Mouse (Mus musculus): ENCODE measurements around the gene Agps. TPM values are rescaled to one million over a fixed set of nuclear protein-coding genes. Genes with fewer than 3 reads are reported as not detected.

The Agps gene
- 44.5 and 46.6 TPM in 2 replicates for polyA plus RNA-seq (2016; fragmentation: Nextera tagmentation; extraction: Ambion mirVana)

DNA sequence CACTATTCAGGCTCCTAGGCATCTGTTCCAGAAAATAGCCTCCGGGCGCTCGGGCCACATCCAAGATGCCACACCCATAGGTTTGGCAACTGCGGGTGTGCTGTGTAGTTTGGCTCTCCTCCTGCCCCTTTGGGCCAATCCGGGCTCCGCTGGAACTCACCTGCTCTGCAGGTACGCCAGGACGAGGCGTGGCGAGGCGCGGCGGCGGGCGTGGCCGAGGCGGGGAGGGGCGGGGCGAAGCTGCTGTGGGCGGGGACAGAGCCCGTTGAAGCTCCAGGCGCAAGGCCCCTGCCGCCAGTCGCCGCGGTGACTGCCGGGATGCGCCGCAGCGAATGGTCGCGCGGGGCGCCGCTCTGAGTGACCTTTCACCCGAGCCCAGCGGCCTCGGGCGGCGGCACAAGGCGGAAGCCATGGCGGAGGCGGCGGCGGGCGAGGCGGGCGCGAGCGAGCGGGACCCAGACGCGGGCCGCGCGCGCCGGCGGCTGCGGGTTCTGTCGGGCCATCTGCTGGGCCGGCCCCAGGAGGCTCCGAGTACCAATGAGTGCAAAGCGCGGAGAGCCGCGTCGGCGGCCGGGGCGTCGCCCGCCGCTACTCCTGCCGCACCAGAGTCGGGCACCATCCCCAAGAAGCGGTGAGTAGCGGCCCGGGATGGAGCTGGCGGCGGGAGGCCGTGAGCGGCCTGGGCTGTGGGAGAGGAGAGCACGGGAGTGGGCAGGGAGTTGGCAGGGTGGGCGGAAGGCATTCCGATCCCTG is at the start of gene Agps:
TSS of gene Agps (plus strand) at position 297 of the 753 bp plus-strand sequence.
- Histone ChIP-seq H3K4me3 (peak within 1 kb of the TSS; percentile 83), H3K4me1 (peaks cover 25% of the 10 kb centered on the region), H3K27ac (peak within 1 kb of the TSS; percentile 97), H3K36me3 (peaks cover 3% of the 10 kb centered on the region), H3K27me3 (ENCODE audit: low read depth, poor library complexity, severe bottlenecking) (no peaks in the 10 kb centered on the region), H3K9me3 (replicated peaks) (no peaks in the 10 kb centered on the region)
- WGBS: under 1% methylated on average over 70 of the region's 86 CpGs
- DNase-seq (ENCODE audit: low spot score): peak; percentile 95

- DNase-seq (ENCODE audit: low spot score): peak; percentile 70
- WGBS: 21% methylated on average over 6 of the region's 6 CpGs
- Histone ChIP-seq H3K4me1 (peaks cover 38% of the 10 kb centered on the region), H3K4me3 (no peak overlapping the region), H3K27me3 (ENCODE audit: low read depth, poor library complexity, severe bottlenecking) (peaks cover 5% of the 10 kb centered on the region; the same call in 1 of the 2 replicates), H3K9me3 (replicated peaks) (no peaks in the 10 kb centered on the region), H3K36me3 (no peaks in the 10 kb centered on the region), H3K27ac (no peak overlapping the region)
These were observed 45.9 kb upstream of the Agps start for GRCm38 (mm10) chr2:75786075-75786474.

DNA sequence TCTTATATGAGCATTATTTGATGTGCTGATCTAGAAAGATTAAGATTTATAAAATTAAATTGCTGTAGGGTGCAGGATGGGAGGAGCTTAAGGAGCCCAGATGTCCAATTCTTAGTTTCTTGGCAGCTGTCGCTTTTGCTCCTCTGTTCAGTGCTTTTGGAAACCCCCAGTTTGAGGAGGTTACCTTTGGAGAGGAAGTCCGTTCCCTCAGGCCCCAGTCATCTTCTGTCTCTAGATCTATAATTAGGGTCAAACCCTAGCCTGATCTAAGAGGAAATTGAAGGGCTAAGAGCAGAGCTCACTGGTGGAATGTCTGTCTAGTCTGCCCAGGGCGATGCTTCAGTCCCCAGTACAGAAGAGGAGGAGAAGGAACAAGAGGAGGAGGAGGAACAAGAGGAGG is 43.5 kb upstream of the Agps start:
- peaks cover 5% of the 10 kb centered on the region; the same call in 1 of the 2 replicates for H3K27me3 ChIP-seq (ENCODE audit: low read depth, poor library complexity, severe bottlenecking)
- H3K9me3 ChIP-seq (replicated peaks): no peaks in the 10 kb centered on the region
- WGBS: 68% methylated on average over 3 of the region's 3 CpGs

GRCm38 (mm10) chr2:75789959-75790523 is 41.9 kb upstream of the Agps start:
- Histone ChIP-seq H3K4me3 (no peak overlapping the region), H3K9me3 (replicated peaks) (no peaks in the 10 kb centered on the region), H3K27ac (no peak overlapping the region), H3K27me3 (ENCODE audit: low read depth, poor library complexity, severe bottlenecking) (peaks cover 5% of the 10 kb centered on the region; the same call in 1 of the 2 replicates), H3K4me1 (peaks cover 47% of the 10 kb centered on the region), H3K36me3 (no peaks in the 10 kb centered on the region)
- peak; percentile 53 for DNase-seq (ENCODE audit: low spot score)
- WGBS: 16% methylated on average over 14 of the region's 14 CpGs

More for the DNA sequence above, 43.5 kb upstream of the Agps start:
- H3K36me3 ChIP-seq: no peaks in the 10 kb centered on the region
- no peak overlapping the region for H3K4me3 ChIP-seq
- DNase-seq (ENCODE audit: low spot score): no peak
- peaks cover 44% of the 10 kb centered on the region for H3K4me1 ChIP-seq
- 0 out of 2 replicates have a peak overlapping the region, but pooled peaks have one; percentile 9 for H3K27ac ChIP-seq

- H3K4me3 ChIP-seq: no peak overlapping the region
- peaks cover 5% of the 10 kb centered on the region; the same call in 1 of the 2 replicates for H3K27me3 ChIP-seq (ENCODE audit: low read depth, poor library complexity, severe bottlenecking)
- peak overlapping the region; percentile 74 for H3K27ac ChIP-seq
- WGBS: 67% methylated on average over 18 of the region's 18 CpGs
- peaks cover 49% of the 10 kb centered on the region for H3K4me1 ChIP-seq
- no peaks in the 10 kb centered on the region for H3K9me3 ChIP-seq (replicated peaks)
- no peaks in the 10 kb centered on the region for H3K36me3 ChIP-seq
- no peak for DNase-seq (ENCODE audit: low spot score)
These were observed 40.2 kb upstream of the Agps start for GRCm38 (mm10) chr2:75791561-75792308.

DNA sequence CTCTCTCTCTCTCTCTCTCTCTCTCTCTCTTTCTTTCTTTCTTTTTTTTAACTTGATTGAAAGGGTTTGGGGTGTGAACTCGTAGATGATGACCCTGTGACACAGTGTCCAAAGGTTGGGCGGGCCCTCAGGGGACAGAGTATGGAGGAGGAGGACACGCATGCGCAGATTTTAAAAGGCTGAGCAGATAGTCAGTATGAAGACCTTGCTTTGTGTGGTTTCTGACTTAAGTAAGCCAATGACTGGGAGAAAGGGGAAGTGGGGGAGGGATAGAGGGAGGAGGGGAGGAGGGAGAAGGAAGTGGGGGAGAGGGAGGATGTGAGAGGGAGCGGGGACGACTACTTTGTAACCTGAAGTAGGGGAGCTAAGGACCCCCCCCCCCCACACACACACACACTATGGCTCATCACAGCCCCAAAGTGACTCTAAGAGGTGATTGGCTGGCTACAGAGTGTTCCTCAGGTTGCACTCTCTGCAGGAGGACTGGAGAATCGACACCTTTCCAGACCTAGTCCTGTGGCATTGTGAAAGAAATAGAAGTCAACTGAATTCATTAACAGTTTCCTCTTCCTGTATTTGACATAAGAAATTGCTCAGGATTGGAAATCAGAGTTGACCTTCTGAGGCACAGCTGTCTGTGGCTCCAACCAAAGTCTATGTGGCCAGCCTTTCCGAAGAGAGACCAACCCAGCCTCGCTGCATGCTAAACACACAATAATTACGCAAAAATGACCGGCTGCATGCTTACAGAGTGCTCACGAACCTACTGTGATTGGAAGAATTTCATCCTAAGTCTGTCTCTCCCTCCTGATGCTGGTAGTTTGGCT is 39.4 kb upstream of the Agps start:
- Histone ChIP-seq H3K27me3 (ENCODE audit: low read depth, poor library complexity, severe bottlenecking) (peaks cover 5% of the 10 kb centered on the region; the same call in 1 of the 2 replicates), H3K36me3 (no peaks in the 10 kb centered on the region), H3K27ac (peak overlapping the region; percentile 74), H3K4me3 (no peak overlapping the region), H3K9me3 (replicated peaks) (no peaks in the 10 kb centered on the region), H3K4me1 (peaks cover 49% of the 10 kb centered on the region)
- WGBS: 57% methylated on average over 12 of the region's 12 CpGs
- no peak for DNase-seq (ENCODE audit: low spot score)

DNA sequence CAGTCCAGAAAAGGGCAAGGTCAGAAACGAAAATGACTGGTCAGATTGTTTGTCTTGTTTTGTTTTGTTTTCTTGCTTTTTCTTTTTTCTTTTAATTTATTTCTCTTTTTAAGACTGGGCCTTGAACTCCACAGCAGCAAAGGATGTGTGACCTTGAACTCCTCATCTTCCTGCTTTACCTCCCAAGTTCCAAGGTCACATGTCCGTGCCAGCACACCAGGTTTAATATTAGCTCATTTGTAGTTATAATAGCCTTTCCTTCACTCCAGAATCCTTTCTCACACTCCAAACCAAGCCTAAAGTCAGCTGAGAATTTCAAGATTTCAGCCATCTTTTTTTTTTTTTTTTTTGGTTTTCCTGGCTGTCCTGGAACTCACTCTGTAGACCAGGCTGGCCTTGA is 35.8 kb upstream of the Agps start:
- H3K9me3 ChIP-seq (replicated peaks): no peaks in the 10 kb centered on the region
- H3K4me3 ChIP-seq: no peak overlapping the region
- peaks cover 27% of the 10 kb centered on the region for H3K4me1 ChIP-seq

DNA sequence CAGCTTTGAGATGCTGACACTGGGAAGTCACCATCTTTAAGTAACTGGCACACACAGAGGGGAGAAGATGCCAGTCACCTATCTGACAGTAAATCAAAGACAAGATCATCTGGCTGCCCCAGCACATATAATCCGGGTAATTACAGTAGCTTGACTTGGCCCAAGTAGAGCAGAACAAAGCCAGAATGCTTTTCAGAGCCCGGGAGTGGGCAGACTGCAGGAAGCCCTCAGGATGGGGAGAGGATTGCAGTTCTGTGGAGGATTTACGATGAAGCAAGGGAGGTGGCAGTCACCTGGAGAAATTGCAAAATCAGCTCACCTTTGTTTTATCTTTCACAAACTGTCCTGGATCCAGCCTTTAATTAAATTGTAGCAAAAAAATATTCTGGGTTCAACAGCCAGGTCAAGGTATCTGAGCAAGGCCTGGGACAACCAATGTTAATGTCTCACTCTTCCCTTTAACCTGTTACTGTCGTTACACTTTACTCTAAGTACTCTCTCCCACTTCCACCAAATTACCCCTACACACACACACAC is 33.5 kb upstream of the Agps start:
- 63% methylated on average over 4 of the region's 4 CpGs for WGBS
- DNase-seq (ENCODE audit: low spot score): no peak
- peaks cover 15% of the 10 kb centered on the region for H3K4me1 ChIP-seq
- no peak overlapping the region for H3K27ac ChIP-seq
- H3K27me3 ChIP-seq (ENCODE audit: low read depth, poor library complexity, severe bottlenecking): no peaks in the 10 kb centered on the region
- H3K4me3 ChIP-seq: no peak overlapping the region
- no peaks in the 10 kb centered on the region for H3K9me3 ChIP-seq (replicated peaks)
- no peaks in the 10 kb centered on the region for H3K36me3 ChIP-seq

More for the DNA sequence above, 35.8 kb upstream of the Agps start:
- H3K27ac ChIP-seq: no peak overlapping the region
- H3K27me3 ChIP-seq (ENCODE audit: low read depth, poor library complexity, severe bottlenecking): no peaks in the 10 kb centered on the region
- H3K36me3 ChIP-seq: no peaks in the 10 kb centered on the region
- 85% methylated on average over 2 of the region's 2 CpGs for WGBS
- no peak for DNase-seq (ENCODE audit: low spot score)

GRCm38 (mm10) chr2:75805767-75806166 is 26.2 kb upstream of the Agps start:
- 91% methylated on average over 6 of the region's 6 CpGs for WGBS

DNA sequence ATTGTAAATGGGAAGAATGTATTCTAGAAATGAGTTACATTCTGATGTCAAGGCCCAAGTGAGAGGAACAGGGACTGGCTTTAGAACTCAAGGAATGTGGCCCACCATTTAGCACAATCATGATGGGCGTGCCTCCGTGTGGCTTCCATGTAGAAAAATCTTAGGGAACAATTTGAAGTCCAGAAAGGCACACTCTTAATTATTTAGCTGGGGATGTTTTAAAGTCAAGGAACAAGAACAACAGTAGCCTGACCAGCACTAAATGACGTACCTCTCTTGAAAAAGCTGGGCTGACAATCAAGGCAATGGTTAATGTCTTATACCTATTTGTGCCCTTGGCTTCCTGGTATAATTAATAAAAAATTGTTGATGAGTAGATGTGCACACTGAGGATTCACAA is 25.1 kb upstream of the Agps start:
- no peak overlapping the region for H3K4me3 ChIP-seq
- no peaks in the 10 kb centered on the region for H3K36me3 ChIP-seq
- H3K4me1 ChIP-seq: no peaks in the 10 kb centered on the region
- no peaks in the 10 kb centered on the region for H3K27me3 ChIP-seq (ENCODE audit: low read depth, poor library complexity, severe bottlenecking)
- no peak for DNase-seq (ENCODE audit: low spot score)
- H3K9me3 ChIP-seq (replicated peaks): no peaks in the 10 kb centered on the region
- WGBS: 94% methylated on average over 3 of the region's 3 CpGs
- H3K27ac ChIP-seq: no peak overlapping the region

More at GRCm38 (mm10) chr2:75805767-75806166, 26.2 kb upstream of the Agps start:
- Histone ChIP-seq H3K4me1 (no peaks in the 10 kb centered on the region), H3K9me3 (replicated peaks) (no peaks in the 10 kb centered on the region), H3K36me3 (no peaks in the 10 kb centered on the region), H3K27me3 (ENCODE audit: low read depth, poor library complexity, severe bottlenecking) (no peaks in the 10 kb centered on the region), H3K4me3 (no peak overlapping the region), H3K27ac (no peak overlapping the region)
- DNase-seq (ENCODE audit: low spot score): no peak

GRCm38 (mm10) chr2:75807460-75807859 is 24.5 kb upstream of the Agps start:
- H3K4me3 ChIP-seq: no peak overlapping the region
- no peak overlapping the region for H3K27ac ChIP-seq
- no peaks in the 10 kb centered on the region for H3K4me1 ChIP-seq
- 95% methylated on average over 5 of the region's 5 CpGs for WGBS
- no peaks in the 10 kb centered on the region for H3K9me3 ChIP-seq (replicated peaks)
- H3K27me3 ChIP-seq (ENCODE audit: low read depth, poor library complexity, severe bottlenecking): no peaks in the 10 kb centered on the region
- no peak for DNase-seq (ENCODE audit: low spot score)
- no peaks in the 10 kb centered on the region for H3K36me3 ChIP-seq

DNA sequence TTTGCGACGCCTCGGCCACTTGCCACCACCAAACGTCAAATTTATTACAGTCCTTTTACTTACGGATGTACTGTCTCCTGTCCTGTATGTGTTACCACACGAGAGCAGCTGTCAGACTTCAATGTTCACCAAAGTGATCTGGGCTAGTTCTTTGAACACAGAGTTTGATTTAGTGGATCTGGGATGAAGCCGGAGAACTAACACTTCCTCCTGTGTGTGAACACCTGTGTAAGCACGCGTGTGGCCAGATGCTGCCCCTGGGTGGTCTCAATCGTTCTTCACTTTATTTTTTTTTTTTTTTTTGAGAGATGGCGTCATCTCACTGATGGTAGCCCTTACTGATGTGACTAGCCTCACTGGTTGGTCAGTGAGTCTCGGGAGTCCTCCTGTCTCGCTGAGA is 17.1 kb upstream of the Agps start:
- DNase-seq (ENCODE audit: low spot score): no peak
- H3K36me3 ChIP-seq: no peaks in the 10 kb centered on the region
- no peak overlapping the region for H3K27ac ChIP-seq
- peaks cover 5% of the 10 kb centered on the region; the same call in 1 of the 2 replicates for H3K4me1 ChIP-seq
- H3K27me3 ChIP-seq (ENCODE audit: low read depth, poor library complexity, severe bottlenecking): no peaks in the 10 kb centered on the region
- no peak overlapping the region for H3K4me3 ChIP-seq
- no peaks in the 10 kb centered on the region for H3K9me3 ChIP-seq (replicated peaks)
- WGBS: 65% methylated on average over 13 of the region's 13 CpGs

Data from limb, embryonic 10.5 days (tissue).